Mouse (Mus musculus) megakaryocyte, embryonic 14.5 days (primary cell): ENCODE data around the gene Pkig.

Experiments
- FLI1 ChIP-seq: IDR thresholded peaks from 2 replicates; pipeline ENCODE4 v1.6.1; 2012; ENCODE audit warnings: low read length, inconsistent platforms, mixed read lengths
- GATA1 ChIP-seq: IDR thresholded peaks from 3 replicates; pipeline ENCODE4 v1.6.1; 2012; ENCODE audit warnings: mixed read lengths, low read length, inconsistent platforms, borderline replicate concordance

GRCm38 (mm10) chr2:163702431-163702830, 44.2 kb downstream of the Pkig start:
- TF ChIP-seq GATA1 (no peak), FLI1 (no peak)
